Mouse (Mus musculus): ENCODE measurements around the gene 4931406P16Rik.

DNA sequence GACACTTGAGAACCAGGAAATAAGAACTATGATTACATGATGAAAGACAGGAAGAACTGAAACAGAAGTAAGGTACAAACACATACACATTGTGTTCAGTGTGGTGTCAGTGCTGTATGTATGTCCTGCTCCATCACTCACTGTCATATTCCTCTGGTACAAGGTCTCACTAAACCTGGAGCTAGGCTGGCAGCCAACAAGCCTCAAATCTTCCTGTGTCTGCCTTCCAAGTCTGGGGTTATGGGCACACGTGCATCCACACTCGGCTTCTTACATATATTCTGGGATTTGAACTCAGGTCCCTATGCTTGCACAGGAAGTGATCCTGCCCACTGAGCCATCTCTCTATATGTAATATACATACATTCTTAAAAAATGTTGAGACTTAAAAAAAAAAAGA, 20.7 kb downstream of the 4931406P16Rik start:
- TF ChIP-seq POLR2A (IDR thresholded peaks at IDR 0.05; ENCODE audit: low read depth, low read length) (no peak), CTCF (IDR thresholded peaks at IDR 0.05; ENCODE audit: extremely low read depth, insufficient read length, insufficient replicate concordance, low read depth, low read length) (no peak)

Measured in small intestine, adult 2 months (tissue).